Mouse (Mus musculus) urinary bladder, postnatal 36 days (tissue): ENCODE measurements at regions not wholly inside any gene's neighbourhood (a gene's known extent, or its start where the extent isn't known, plus 50 kb on each side); places are given as distances from the start of the nearest gene placed in this dataset.

ENCODE experiments used
- DNase-seq, 2 experiments: peaks; one replicate each; pipeline ENCODE4 v3.0.0; 2022; ENCODE audit warnings: low spot score in 2 of 2, mixed read lengths in 1 of 2

DNA sequence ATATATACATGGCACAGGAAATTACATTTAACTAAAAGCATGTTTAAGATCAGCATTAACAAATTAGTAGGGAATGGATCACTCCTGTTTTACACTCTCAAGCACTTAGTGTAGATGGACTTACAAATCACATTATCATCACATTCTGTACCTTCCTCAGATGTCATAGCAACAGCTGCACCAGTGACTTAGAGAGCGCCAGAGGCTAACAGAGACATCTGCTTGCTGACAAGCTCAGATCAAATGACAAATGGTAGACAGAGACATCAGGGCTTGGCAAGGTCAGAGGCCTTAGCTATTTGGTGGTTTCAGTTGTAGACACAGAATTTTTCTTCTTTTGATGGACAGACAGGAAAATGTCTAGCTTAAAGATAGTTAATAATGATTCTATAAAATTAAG lies 897.5 kb upstream of the Slc10a2 start:
- DNase-seq: no peak

DNA sequence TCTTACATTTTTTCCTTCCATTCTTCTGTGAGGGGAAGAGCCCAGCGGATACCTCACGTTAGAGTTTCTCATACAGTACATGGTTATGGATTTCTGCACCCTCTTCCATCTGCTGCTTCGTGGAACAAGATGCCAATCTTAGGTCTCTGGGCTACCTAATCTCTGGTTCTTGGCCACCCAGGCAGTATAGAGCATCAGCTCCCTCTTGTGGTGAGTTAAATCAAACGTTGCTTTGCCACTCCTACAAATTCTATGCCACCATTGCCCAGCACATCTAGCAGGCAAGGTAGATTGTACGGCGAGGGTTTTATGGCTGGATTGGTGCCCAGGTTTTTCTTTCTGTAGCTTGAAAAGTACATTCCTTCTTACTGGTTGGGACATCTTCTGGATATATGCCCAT lies 889.7 kb upstream of the Slc10a2 start:
- DNase-seq: no peak

DNA sequence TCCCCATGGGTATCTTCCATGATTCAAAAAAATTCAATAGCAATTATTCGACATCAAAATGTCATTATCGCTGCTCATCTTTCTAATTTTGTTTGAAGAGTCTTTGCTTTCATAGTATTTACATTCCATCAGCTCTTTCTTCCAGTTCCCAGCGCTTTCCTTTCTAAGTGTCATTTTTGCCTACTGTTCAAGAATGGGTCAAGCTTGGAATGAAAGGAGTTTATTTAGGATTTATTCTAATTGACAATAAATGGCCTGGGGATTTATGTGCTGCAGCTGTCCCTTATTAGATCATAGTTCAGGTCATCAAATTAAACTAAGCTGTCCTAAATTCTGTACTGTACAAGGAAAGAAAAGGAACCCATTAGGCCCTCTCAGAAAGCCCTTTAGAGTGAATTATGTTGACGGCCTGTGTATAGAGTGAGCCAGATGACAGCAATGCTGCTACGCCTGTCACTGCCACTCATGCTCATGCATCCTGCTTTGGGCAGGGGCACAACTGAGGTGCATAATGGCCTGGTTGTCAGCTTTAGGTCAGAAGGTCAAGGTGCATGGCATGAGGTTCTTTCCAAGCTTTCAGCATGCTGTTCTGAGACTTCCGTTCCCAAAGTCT lies 860.4 kb upstream of the Slc10a2 start:
- DNase-seq: no peak

DNA sequence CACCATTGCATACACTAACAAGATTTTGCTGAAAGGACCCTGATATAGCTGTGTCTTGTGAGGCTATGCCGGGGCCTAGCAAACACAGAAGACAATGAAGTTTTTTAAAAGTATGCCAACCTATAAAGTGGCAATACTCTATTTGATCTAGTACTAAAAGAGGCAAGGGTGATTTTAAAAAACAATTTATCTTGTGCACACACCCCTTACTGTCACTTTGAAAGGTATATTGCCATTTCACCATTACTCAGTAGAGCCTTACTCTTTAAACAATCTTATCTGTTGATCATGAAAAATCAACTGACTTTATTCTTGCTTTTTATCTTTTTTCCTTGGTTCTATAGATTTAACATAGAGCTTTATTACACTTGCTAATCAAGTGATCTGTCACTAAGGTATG lies 859.1 kb upstream of the Slc10a2 start:
- DNase-seq: no peak

DNA sequence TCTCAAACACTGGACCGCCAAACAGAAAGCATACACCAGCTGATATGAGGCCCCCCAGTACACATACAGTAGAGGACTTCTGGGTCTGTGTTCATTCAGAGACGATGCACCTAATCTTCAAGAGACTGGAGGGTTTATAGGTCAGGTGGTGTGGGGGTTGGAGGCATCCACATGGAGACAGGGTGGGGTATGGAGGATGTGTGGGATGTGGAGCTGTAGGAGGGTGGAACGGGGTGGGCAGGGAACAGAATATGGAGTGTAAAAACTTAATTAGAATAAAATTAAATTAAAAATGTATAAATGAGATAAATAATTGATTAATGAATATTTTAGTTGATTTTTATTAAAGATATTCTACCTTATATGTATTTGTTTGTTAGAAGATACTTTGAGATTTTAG lies 832.9 kb upstream of the Slc10a2 start:
- DNase-seq: no peak

DNA sequence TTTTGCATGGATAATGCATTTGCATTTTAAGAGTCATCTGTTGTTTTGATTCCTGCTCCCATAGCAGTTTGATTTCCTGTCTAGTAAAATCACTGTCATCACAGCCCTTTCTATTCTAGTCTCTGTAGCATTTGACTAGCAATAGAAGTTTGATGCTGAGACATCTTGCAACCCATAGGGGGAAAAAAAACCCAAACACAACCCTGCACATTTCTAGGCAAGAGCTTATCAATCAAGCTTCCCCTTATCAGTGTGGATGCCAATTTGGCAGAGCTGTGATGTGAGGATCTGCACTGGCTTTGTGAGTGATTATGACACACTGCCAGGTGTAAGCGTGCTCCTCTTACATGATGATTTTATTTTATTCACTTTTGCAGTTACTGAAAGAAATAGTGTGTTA lies 813.0 kb upstream of the Slc10a2 start:
- DNase-seq: no peak
